Mouse (Mus musculus) kidney, embryonic 16.5 days (tissue): Measurements from ENCODE around the gene Olfr126. TPM values are rescaled to one million over a fixed set of nuclear protein-coding genes. Genes with fewer than 3 reads are reported as not detected.

ENCODE experiments used
- ATAC-seq: fragments of 200-750 bp; cut with Nextera tagmentation; 2 replicates; pipeline ENCODE4 v1.8.0; 2017; ENCODE audit warnings: moderate TSS enrichment; ENCODE audit not compliant: low FRiP score, low TSS enrichment
- H3K27ac ChIP-seq: fragments of 300-500 bp; sonication (generic); 2 replicates; pipeline ENCODE4 v1.5.1; 2014; ENCODE audit warnings: low read length
- H3K27me3 ChIP-seq: fragments of 300-500 bp; sonication (generic); 2 replicates; pipeline ENCODE4 v1.6.1; 2014; ENCODE audit warnings: low read length, control low read depth, mixed read lengths; ENCODE audit not compliant: insufficient read depth
- H3K36me3 ChIP-seq: fragments of 300-500 bp; sonication (generic); 2 replicates; pipeline ENCODE4 v1.6.1; 2014; ENCODE audit warnings: low read length, control low read depth, mixed read lengths; ENCODE audit not compliant: insufficient read depth
- H3K4me1 ChIP-seq: fragments of 300-500 bp; sonication (generic); 2 replicates; pipeline ENCODE4 v1.6.1; 2014; ENCODE audit warnings: low read length, control low read depth, mixed read lengths; ENCODE audit not compliant: insufficient read depth
- H3K4me2 ChIP-seq: fragments of 300-500 bp; sonication (generic); replicated peaks from 2 replicates; pipeline ENCODE4 v1.6.1; 2014; ENCODE audit warnings: low read depth, low read length
- H3K4me3 ChIP-seq: fragments of 300-500 bp; sonication (generic); 2 replicates; pipeline ENCODE4 v1.5.1; 2014; ENCODE audit warnings: mild to moderate bottlenecking, low read length
- H3K9ac ChIP-seq: fragments of 300-500 bp; sonication (generic); replicated peaks from 2 replicates; pipeline ENCODE4 v1.6.1; 2014; ENCODE audit warnings: low read length
- H3K9me3 ChIP-seq: fragments of 300-500 bp; sonication (generic); 2 replicates; pipeline ENCODE4 v1.6.1; 2016; ENCODE audit warnings: low read length, control low read depth
- WGBS: fragments of 180-500 bp; shearing (Covaris S2); extraction: QIAGEN DNeasy Blood & Tissue Kit; methylation state at CpG from one replicate; pipeline ENCODE4 v1.1.7; 2014; 5-methylcytosine and 5-hydroxymethylcytosine counted together
- polyA plus RNA-seq: library from polyadenylated mRNA; unstranded; fragments of >200 nt; fragmentation: Nextera tagmentation; extraction: Ambion mirVana; gene quantifications from 2 replicates; pipeline ENCODE4 v1.2.1, GENCODE M21; 2015

Olfr126 gene
- not detected in 2 replicates for polyA plus RNA-seq

DNA sequence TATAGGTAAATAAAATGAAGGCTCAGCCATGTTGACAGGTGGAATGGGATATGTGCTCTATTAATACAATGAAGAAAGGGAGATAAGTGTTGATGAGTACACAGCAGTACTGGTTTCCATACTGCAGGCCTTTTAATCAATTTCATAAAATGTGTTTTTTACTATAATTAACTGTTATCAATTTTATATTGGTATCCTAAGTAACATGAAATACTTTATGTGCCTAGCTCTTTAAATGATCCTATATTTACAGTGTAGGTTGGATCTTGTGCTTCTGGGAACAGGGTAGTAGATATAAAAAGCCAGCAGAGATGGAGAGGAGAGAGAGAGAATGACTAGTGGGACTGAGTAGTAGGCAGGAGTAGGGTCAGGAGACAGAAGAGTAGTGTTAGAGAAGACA is at the start of gene Olfr126:
Olfr126 (plus strand) TSS at position 301 of the 400 bp plus-strand sequence.
- no peak for ATAC-seq
- H3K27ac ChIP-seq: no peak within 1 kb of the TSS
- H3K9ac ChIP-seq: no peak within 1 kb of the TSS
- no peak within 1 kb of the TSS for H3K4me2 ChIP-seq
- H3K4me3 ChIP-seq: no peak within 1 kb of the TSS
- no peaks in the 10 kb centered on the region for H3K9me3 ChIP-seq
- H3K36me3 ChIP-seq: no peaks in the 10 kb centered on the region
- H3K4me1 ChIP-seq: no peaks in the 10 kb centered on the region
- no peaks in the 10 kb centered on the region for H3K27me3 ChIP-seq

DNA sequence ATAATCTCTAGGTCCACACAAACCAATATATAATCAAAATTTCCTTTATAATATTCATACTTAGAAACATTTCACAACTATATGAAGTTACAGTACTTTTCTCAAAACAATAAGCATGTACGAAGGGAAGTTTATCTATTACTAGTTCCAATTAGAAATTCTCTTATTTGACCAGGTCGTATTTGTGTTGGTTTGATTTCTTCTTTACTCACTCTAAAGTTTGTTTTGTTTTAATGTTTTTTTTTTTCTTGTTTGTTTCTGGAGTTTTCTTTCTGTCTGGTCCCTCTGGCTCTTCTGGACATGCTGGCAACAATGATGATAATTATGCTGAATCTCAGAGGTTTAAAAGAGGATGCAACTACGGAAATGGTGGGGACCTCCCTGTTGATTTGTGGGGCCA is 47.7 kb upstream of the Olfr126 start, which contains the start of gene Olfr124:
Olfr124 (plus strand) TSS at position 301 of the 400 bp plus-strand sequence.
- 87% methylated on average over 3 of the region's 3 CpGs for WGBS
- H3K36me3 ChIP-seq: no peaks in the 10 kb centered on the region
- H3K27ac ChIP-seq: no peak within 1 kb of the TSS
- no peak within 1 kb of the TSS for H3K4me3 ChIP-seq
- no peaks in the 10 kb centered on the region for H3K4me1 ChIP-seq
- no peak within 1 kb of the TSS for H3K4me2 ChIP-seq
- no peaks in the 10 kb centered on the region for H3K27me3 ChIP-seq
- no peak within 1 kb of the TSS for H3K9ac ChIP-seq
- ATAC-seq: no peak
- H3K9me3 ChIP-seq: no peaks in the 10 kb centered on the region

DNA sequence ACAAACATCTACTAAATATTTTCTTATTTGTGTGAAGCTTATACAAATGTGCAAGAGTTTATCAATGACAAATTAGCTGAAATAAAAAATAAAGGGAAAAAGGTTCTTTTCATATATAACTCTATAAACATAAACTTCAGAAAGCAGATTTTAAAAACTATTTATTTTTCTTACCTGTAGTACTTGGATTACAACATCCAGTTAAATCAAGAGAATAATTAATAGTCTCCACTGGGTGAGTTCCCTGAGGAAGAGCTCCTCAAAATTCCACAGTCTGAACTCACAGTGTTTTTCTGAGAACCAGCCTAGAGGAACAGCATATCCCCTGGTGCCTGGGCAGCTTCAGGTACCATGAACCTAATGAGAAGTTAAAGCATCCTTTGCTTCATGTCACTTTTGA is 14.6 kb upstream of the Olfr126 start, which contains the start of gene Olfr125:
Olfr125 (plus strand) TSS at position 301 of the 400 bp plus-strand sequence.
- H3K9me3 ChIP-seq: no peaks in the 10 kb centered on the region
- H3K4me1 ChIP-seq: no peaks in the 10 kb centered on the region
- H3K4me2 ChIP-seq: no peak within 1 kb of the TSS
- no peak within 1 kb of the TSS for H3K27ac ChIP-seq
- ATAC-seq: no peak
- no peaks in the 10 kb centered on the region for H3K36me3 ChIP-seq
- H3K27me3 ChIP-seq: no peaks in the 10 kb centered on the region
- H3K9ac ChIP-seq: no peak within 1 kb of the TSS
- H3K4me3 ChIP-seq: no peak within 1 kb of the TSS

DNA sequence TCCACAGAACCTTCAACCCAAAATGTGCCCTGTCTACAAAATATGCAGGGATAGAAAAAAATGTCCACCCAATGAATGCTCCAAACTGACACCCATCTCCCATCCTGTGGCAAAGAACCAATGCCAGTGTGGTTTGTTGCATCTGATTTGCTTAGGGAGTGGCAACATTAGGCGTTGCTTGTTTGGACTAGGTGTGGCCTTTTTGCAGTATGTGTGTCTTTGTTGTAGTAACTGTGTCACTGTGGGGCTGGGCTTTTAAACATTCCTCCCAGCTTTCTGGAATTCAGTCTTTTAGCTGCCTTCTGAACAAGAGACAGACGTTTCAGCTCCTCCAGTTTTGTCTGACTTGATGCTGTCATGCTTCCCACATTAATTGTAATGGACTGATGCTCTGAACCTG is 16.6 kb downstream of the Olfr126 start:
- no peaks in the 10 kb centered on the region for H3K4me1 ChIP-seq
- ATAC-seq: no peak
- peaks cover 5% of the 10 kb centered on the region; the same call in 1 of the 2 replicates for H3K9me3 ChIP-seq
- WGBS: 61% methylated on average over 2 of the region's 2 CpGs
- no peak overlapping the region for H3K4me2 ChIP-seq
- H3K27me3 ChIP-seq: no peaks in the 10 kb centered on the region
- H3K36me3 ChIP-seq: no peaks in the 10 kb centered on the region
- no peak overlapping the region for H3K27ac ChIP-seq
- no peak overlapping the region for H3K9ac ChIP-seq
- no peak overlapping the region for H3K4me3 ChIP-seq

DNA sequence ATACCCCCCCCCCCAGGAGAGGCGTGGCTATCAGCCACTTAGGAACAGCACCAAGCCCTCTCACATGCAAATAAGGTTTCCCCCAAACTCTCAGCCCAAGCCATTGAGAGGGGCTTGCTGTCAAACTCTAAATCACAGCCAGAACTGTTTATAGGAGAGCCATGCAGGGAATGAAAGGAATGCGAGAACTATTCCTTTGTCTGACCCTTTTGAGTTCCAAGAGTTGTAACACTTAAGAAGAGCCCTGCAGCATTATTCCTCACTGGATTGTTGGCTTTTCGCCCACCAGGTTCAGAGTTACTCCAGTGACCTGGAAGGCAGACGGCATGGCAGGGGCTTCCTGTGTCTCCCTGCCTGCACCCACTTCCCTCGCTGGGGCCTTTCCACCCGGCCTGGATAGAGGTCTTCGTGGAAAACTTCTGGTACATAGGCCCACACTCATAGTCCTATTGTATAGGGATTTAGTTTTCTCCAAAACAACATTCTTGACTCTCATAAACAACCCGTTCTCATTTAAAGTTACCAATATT is 22.5 kb downstream of the Olfr126 start:
- ATAC-seq: no peak
- WGBS: 21% methylated on average over 8 of the region's 8 CpGs
- H3K4me2 ChIP-seq: no peak overlapping the region
- no peaks in the 10 kb centered on the region for H3K36me3 ChIP-seq
- no peak overlapping the region for H3K9ac ChIP-seq
- 0 out of 2 replicates have a peak, but pooled peaks cover 3% of the 10 kb centered on the region for H3K9me3 ChIP-seq
- H3K4me1 ChIP-seq: no peaks in the 10 kb centered on the region
- no peak overlapping the region for H3K27ac ChIP-seq
- H3K27me3 ChIP-seq: no peaks in the 10 kb centered on the region
- no peak overlapping the region for H3K4me3 ChIP-seq

DNA sequence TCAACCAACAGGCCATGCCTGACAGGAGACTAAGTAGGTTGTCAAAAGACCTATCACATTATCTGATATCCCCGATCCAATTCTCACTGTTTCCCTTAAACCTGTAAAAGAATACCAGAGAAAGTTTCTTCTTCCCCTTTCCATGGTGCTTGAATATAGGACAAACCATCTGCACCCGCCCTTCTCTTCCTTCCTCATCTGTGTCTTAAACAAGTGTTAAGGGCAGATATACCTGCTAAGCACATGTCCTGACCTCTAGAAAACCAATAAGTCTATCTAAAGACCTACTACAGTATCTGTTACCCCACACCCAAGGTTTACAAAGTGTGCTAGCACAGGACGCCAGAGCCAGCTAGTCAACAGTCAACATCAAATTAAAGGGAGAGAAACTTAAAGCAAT is 26.5 kb downstream of the Olfr126 start:
- Histone ChIP-seq H3K27me3 (no peaks in the 10 kb centered on the region), H3K9ac (no peak overlapping the region), H3K27ac (no peak overlapping the region), H3K4me3 (no peak overlapping the region), H3K9me3 (no peaks in the 10 kb centered on the region), H3K4me1 (no peaks in the 10 kb centered on the region), H3K36me3 (no peaks in the 10 kb centered on the region), H3K4me2 (no peak overlapping the region)
- no peak for ATAC-seq
- 84% methylated on average over 3 of the region's 3 CpGs for WGBS

DNA sequence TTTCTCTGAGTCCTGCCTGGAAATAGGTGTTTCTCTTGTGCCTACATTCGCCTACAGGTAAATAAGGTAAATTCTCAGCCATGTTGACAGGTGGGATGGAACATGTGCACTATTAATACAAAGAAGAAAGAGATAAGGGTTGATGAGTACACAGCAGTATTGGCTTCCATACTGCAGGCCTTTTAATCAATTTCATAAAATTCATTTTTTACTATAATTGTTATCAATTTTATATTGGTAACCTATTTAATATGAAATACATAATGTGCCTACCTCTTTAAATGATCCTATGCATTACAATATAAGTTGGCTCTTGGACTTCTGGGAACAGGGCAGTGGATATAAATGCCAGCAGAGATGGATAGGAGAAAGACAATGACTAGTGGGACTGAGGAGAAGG is 52.9 kb downstream of the Olfr126 start, which contains the start of gene Olfr127:
Olfr127 (plus strand) TSS at position 301 of the 400 bp plus-strand sequence.
- Histone ChIP-seq H3K36me3 (no peaks in the 10 kb centered on the region), H3K4me2 (no peak within 1 kb of the TSS), H3K4me1 (no peaks in the 10 kb centered on the region), H3K27me3 (no peaks in the 10 kb centered on the region), H3K9ac (no peak within 1 kb of the TSS), H3K4me3 (no peak within 1 kb of the TSS), H3K9me3 (no peaks in the 10 kb centered on the region), H3K27ac (no peak within 1 kb of the TSS)
- WGBS: 79% methylated on average over 1 of the region's 1 CpGs
- ATAC-seq: no peak

Other genes starting within 250 kb of the Olfr126 start
- gene Olfr115, start 220.4 kb upstream of the Olfr126 start, polyA plus RNA-seq: not detected in 2 replicates
- gene Olfr116, start 220.3 kb upstream of the Olfr126 start, polyA plus RNA-seq: not detected in 2 replicates
- not detected in 2 replicates for gene Olfr117, start 183.7 kb upstream of the Olfr126 start, polyA plus RNA-seq
- gene Olfr118, start 180.5 kb upstream of the Olfr126 start, polyA plus RNA-seq: not detected in 2 replicates
- gene Olfr119, start 150.9 kb upstream of the Olfr126 start, polyA plus RNA-seq: not detected in 2 replicates
- gene Olfr120, start 125.7 kb upstream of the Olfr126 start, polyA plus RNA-seq: not detected in 2 replicates
- gene Olfr121, start 98.6 kb upstream of the Olfr126 start, polyA plus RNA-seq: not detected in 2 replicates
- gene Olfr122, start 78.9 kb upstream of the Olfr126 start, polyA plus RNA-seq: not detected in 2 replicates
- not detected in 2 replicates for gene Olfr123, start 54.0 kb upstream of the Olfr126 start, polyA plus RNA-seq
- not detected in 2 replicates for gene Olfr124, start 47.6 kb upstream of the Olfr126 start, polyA plus RNA-seq
- not detected in 2 replicates for gene Olfr125, start 14.5 kb upstream of the Olfr126 start, polyA plus RNA-seq
- not detected in 2 replicates for gene Olfr127, start 53.0 kb downstream of the Olfr126 start, polyA plus RNA-seq
- gene Olfr128, start 73.1 kb downstream of the Olfr126 start, polyA plus RNA-seq: not detected in 2 replicates
- gene Olfr761, start 105.6 kb downstream of the Olfr126 start, polyA plus RNA-seq: not detected in 2 replicates
- not detected in 2 replicates for gene Olfr129, start 212.6 kb downstream of the Olfr126 start, polyA plus RNA-seq
- not detected in 2 replicates for gene Olfr130, start 216.4 kb downstream of the Olfr126 start, polyA plus RNA-seq
- gene Olfr131, start 241.2 kb downstream of the Olfr126 start, polyA plus RNA-seq: not detected in 2 replicates